ENCODE assay signal across 17 mouse cellular contexts in the genomic region with DNA sequence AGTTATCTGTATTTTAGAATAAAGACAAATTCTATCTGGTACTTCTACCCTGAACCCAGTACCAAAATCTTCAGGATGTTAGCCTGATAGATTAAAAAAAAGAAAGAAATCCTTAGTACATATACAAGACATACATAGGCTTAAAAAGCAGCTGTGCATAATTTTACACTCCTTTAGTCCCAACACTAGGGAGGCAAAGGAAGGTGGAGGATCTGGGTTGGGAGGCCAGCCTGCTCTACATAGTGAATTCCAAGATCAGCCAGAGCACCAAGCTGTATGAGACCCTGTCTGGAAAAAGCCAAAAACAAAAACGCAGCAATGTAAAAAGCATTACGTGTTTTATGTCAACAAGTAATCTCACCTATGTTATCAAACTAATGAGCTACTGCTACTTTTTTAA. TPM values are rescaled to one million over a fixed set of nuclear protein-coding genes. Genes with fewer than 3 reads are reported as not detected.
A peak's percentile ranks its signal among the peaks of the same experiment; 100 is the strongest.
DNase-seq lines count a peak whose midpoint lies in the region; ATAC-seq and TF ChIP-seq lines count a peak whose summit lies in the region.
"Had no signal": no experiment of that assay in that cellular context is flagged by ENCODE, and none has a peak within 500 bp of the region (broad histone marks: within the 10 kb centered on the region; RNA-seq: fewer than 3 reads in every experiment).

No protein-coding gene starts in this region.

- H3K4me2 ChIP-seq in heart, embryonic 14.5 days (ENCODE audit: low read length), result peak overlapping the region; percentile 86; the same call in 1 of the 2 replicates
- H3K4me2 ChIP-seq in limb, embryonic 11.5 days (ENCODE audit: low read depth, severe bottlenecking), result peak overlapping the region; percentile 10; the same call in 1 of the 2 replicates
- peak overlapping the region; percentile 20; the same call in 1 of the 2 replicates for H3K4me2 ChIP-seq in liver, embryonic 15.5 days

- ATAC-seq in heart, embryonic 14.5 days (ENCODE audit: insufficient number of reproducible peaks, insufficient read depth, low FRiP score, low read depth), result no peak
- no peak for ATAC-seq in limb, embryonic 11.5 days (ENCODE audit: insufficient number of reproducible peaks, low FRiP score, low TSS enrichment, low read depth)
- ATAC-seq in liver, embryonic 15.5 days (ENCODE audit: insufficient read depth), result no peak

- TF ChIP-seq CTCF in MEL (IDR thresholded peaks at IDR 0.05 in 2 of 3, conservative IDR thresholded peaks at IDR 0.05 in 1 of 3; ENCODE audit: control insufficient read depth in 1 of 3, insufficient read depth in 1 of 3, low read depth in 2 of 3, low read length in 3 of 3, poor library complexity in 1 of 3, severe bottlenecking in 1 of 3), result no peak

- WGBS in heart, embryonic 14.5 days, result 65% methylated on average over 2 of the region's 2 CpGs
- 87% methylated on average over 2 of the region's 2 CpGs for WGBS in limb, embryonic 11.5 days
- WGBS in limb, embryonic 10.5 days, result 89% methylated on average over 2 of the region's 2 CpGs
- 75% methylated on average over 2 of the region's 2 CpGs for WGBS in liver, embryonic 15.5 days (ENCODE audit: insufficient replicate concordance)

- TF ChIP-seq POLR2A in MEL (IDR thresholded peaks at IDR 0.05; ENCODE audit: control insufficient read depth in 1 of 2, insufficient read depth in 1 of 2, low read depth in 1 of 2, low read length in 2 of 2, poor library complexity in 1 of 2), result no peak

- peaks cover 46% of the 10 kb centered on the region for H3K36me3 ChIP-seq in heart, embryonic 14.5 days (ENCODE audit: control insufficient read depth, insufficient read depth, low read length)
- H3K36me3 ChIP-seq in limb, embryonic 11.5 days (ENCODE audit: control insufficient read depth, insufficient read depth, low read length), result peaks cover 5% of the 10 kb centered on the region; the same call in 1 of the 2 replicates
- H3K36me3 ChIP-seq in limb, embryonic 10.5 days, result peaks cover 66% of the 10 kb centered on the region
- H3K36me3 ChIP-seq in MEL (ENCODE audit: control insufficient read depth in 1 of 2, insufficient read depth in 2 of 2, low read length in 2 of 2), result peaks cover 24 to 53% of the 10 kb centered on the region in 2 experiments
- peaks cover 45% of the 10 kb centered on the region for H3K36me3 ChIP-seq in liver, embryonic 15.5 days (replicated peaks)

- H3K79me2 ChIP-seq in MEL (ENCODE audit: control insufficient read depth, insufficient read depth, low read length, poor library complexity), result peaks cover 56% of the 10 kb centered on the region

- no peak for DNase-seq in heart, postnatal 25 days (ENCODE audit: low spot score)
- no peak for DNase-seq in limb, embryonic 11.5 days (ENCODE audit: low spot score)
- DNase-seq in limb, embryonic 10.5 days (ENCODE audit: low spot score), result no peak
- DNase-seq in MEL (ENCODE audit: low read depth, low spot score), result no peak
- no peak for DNase-seq in layer of hippocampus, adult 8-10 months (ENCODE audit: low spot score in 2 of 2)
- DNase-seq: adrenal gland, adult 2 months; cerebellum, adult 9-11 months; gastrocnemius, postnatal 14 days; kidney, postnatal 36 days; lung, adult 18-20 months had no signal

- TF ChIP-seq EP300 in MEL (IDR thresholded peaks at IDR 0.05; ENCODE audit: low read depth in 1 of 2, low read length in 2 of 2), result no peak

- no peaks in the 10 kb centered on the region for H3K9me3 ChIP-seq in heart, embryonic 14.5 days (ENCODE audit: control insufficient read depth, low read length)
- H3K9me3 ChIP-seq in limb, embryonic 11.5 days (ENCODE audit: control insufficient read depth, low read length), result no peaks in the 10 kb centered on the region
- H3K9me3 ChIP-seq in limb, embryonic 10.5 days (replicated peaks), result no peaks in the 10 kb centered on the region
- H3K9me3 ChIP-seq in MEL (replicated peaks; ENCODE audit: insufficient read depth, low read length), result no peaks in the 10 kb centered on the region
- no peaks in the 10 kb centered on the region for H3K9me3 ChIP-seq in liver, embryonic 15.5 days (replicated peaks)

- no peak for TF ChIP-seq RAD21 in MEL (IDR thresholded peaks at IDR 0.05; ENCODE audit: low read depth, low read length)

- peaks cover 2 to 33% of the 10 kb centered on the region in 2 experiments; a peak in 2 of 4 replicates for H3K4me1 ChIP-seq in heart, embryonic 14.5 days (ENCODE audit: control insufficient read depth in 2 of 2, insufficient read depth in 2 of 2, low read length in 2 of 2)
- 0 out of 2 replicates have a peak, but pooled peaks cover 3% of the 10 kb centered on the region for H3K4me1 ChIP-seq in limb, embryonic 11.5 days (ENCODE audit: control insufficient read depth, insufficient read depth, low read length)
- H3K4me1 ChIP-seq in limb, embryonic 10.5 days, result peaks cover 20% of the 10 kb centered on the region
- H3K4me1 ChIP-seq in MEL (ENCODE audit: control insufficient read depth in 1 of 2, insufficient read depth in 2 of 2, low read length in 2 of 2), result peaks cover 3 to 13% of the 10 kb centered on the region in 2 experiments; a peak in 3 of 4 replicates
- H3K4me1 ChIP-seq in liver, embryonic 15.5 days (replicated peaks), result peaks cover 38% of the 10 kb centered on the region

- no peak overlapping the region for H3K27ac ChIP-seq in heart, embryonic 14.5 days (replicated peaks in 1 of 2; ENCODE audit: control insufficient read depth in 1 of 2, insufficient read depth in 1 of 2, low read depth in 2 of 2, low read length in 2 of 2)
- H3K27ac ChIP-seq in limb, embryonic 11.5 days (replicated peaks; ENCODE audit: low read depth, low read length), result no peak overlapping the region
- H3K27ac ChIP-seq in limb, embryonic 10.5 days, result no peak overlapping the region
- H3K27ac ChIP-seq in MEL (ENCODE audit: control insufficient read depth, low read depth, low read length), result no peak overlapping the region
- H3K27ac ChIP-seq in liver, embryonic 15.5 days (replicated peaks), result no peak overlapping the region

- no peaks in the 10 kb centered on the region for H3K27me3 ChIP-seq in heart, embryonic 14.5 days (ENCODE audit: control insufficient read depth, insufficient read depth, low read length)
- no peaks in the 10 kb centered on the region for H3K27me3 ChIP-seq in limb, embryonic 11.5 days (ENCODE audit: control insufficient read depth, insufficient read depth, low read length)
- H3K27me3 ChIP-seq in limb, embryonic 10.5 days (ENCODE audit: low read depth, poor library complexity, severe bottlenecking), result no peaks in the 10 kb centered on the region
- no peaks in the 10 kb centered on the region for H3K27me3 ChIP-seq in MEL (ENCODE audit: control insufficient read depth in 1 of 2, insufficient read depth in 2 of 2, low read length in 2 of 2)
- no peaks in the 10 kb centered on the region for H3K27me3 ChIP-seq in liver, embryonic 15.5 days

- no peak overlapping the region for H3K9ac ChIP-seq in heart, embryonic 14.5 days (ENCODE audit: low read length)
- H3K9ac ChIP-seq in limb, embryonic 11.5 days (ENCODE audit: low read length), result no peak overlapping the region
- peak overlapping the region; percentile 23; the same call in 1 of the 2 replicates for H3K9ac ChIP-seq in MEL (ENCODE audit: control insufficient read depth, low read depth, low read length, poor library complexity, severe bottlenecking)
- no peak overlapping the region for H3K9ac ChIP-seq in liver, embryonic 15.5 days

- H3K4me3 ChIP-seq in heart, embryonic 14.5 days (ENCODE audit: control insufficient read depth in 1 of 2, insufficient read depth in 1 of 2, low read depth in 1 of 2, low read length in 2 of 2), result no peak overlapping the region
- H3K4me3 ChIP-seq in limb, embryonic 11.5 days (ENCODE audit: low read depth, low read length), result no peak overlapping the region
- no peak overlapping the region for H3K4me3 ChIP-seq in limb, embryonic 10.5 days
- no peak overlapping the region for H3K4me3 ChIP-seq in MEL (ENCODE audit: control insufficient read depth in 1 of 2, insufficient read depth in 1 of 2, low read depth in 2 of 2, low read length in 2 of 2)
- no peak overlapping the region for H3K4me3 ChIP-seq in liver, embryonic 15.5 days (replicated peaks)
- H3K4me3 ChIP-seq: myocyte had no signal

- intact Hi-C loops in heart, postnatal 25 days (cut with DNase I), result no loop called here

TF ChIP-seq in MEL, 35 proteins besides CTCF, POLR2A, EP300 and RAD21 (continues in another document):
- TF ChIP-seq ZNF384 (IDR thresholded peaks at IDR 0.05; ENCODE audit: low read depth, low read length), result no peak

RNA-seq across cellular contexts. Expression of gene Hnrnpc, which starts 4.3 kb away (rescaled TPM):
- 331 and 352 TPM in 2 replicates for polyA plus RNA-seq in heart, embryonic 14.5 days (2014; fragmentation: Nextera tagmentation; extraction: Ambion mirVana)
- total RNA-seq in heart, postnatal 25 days (2021), result 100 to 1,000 TPM; 132 to 147 TPM
- 989 and 1,009 TPM in 2 replicates for polyA plus RNA-seq in limb, embryonic 11.5 days (2014; fragmentation: Nextera tagmentation; extraction: Ambion mirVana)
- polyA plus RNA-seq in limb, embryonic 10.5 days (2016; fragmentation: Nextera tagmentation; extraction: Ambion mirVana), result 898 and 916 TPM in 2 replicates
- 272 and 346 TPM in 2 replicates for total RNA-seq in MEL (2012; rRNA removed)
- polyA plus RNA-seq in MEL (2012; ENCODE audit: insufficient read depth in 1 of 2, insufficient read length in 2 of 2, low read depth in 1 of 2, low replicate concordance in 2 of 2, missing spikeins in 1 of 2), result 1,000 to 10,000 TPM in 1 of 2 experiments, 100 to 1,000 TPM in 1; 626 to 3,096 TPM
- 215 and 238 TPM in 2 replicates for polyA plus RNA-seq in liver, embryonic 15.5 days (2015; fragmentation: Nextera tagmentation; extraction: Ambion mirVana)
- 100 to 1,000 TPM; 197 to 271 (median 244) TPM for total RNA-seq in layer of hippocampus, adult 8-10 months (2022)

RNA-seq across cellular contexts. Expression of gene Rpgrip1, which starts 10.9 kb away (rescaled TPM):
- polyA plus RNA-seq in heart, embryonic 14.5 days (2014; fragmentation: Nextera tagmentation; extraction: Ambion mirVana), result 32.0 and 32.6 TPM in 2 replicates
- not detected for total RNA-seq in heart, postnatal 25 days (2021)
- polyA plus RNA-seq in limb, embryonic 11.5 days (2014; fragmentation: Nextera tagmentation; extraction: Ambion mirVana), result 119 and 124 TPM in 2 replicates
- polyA plus RNA-seq in limb, embryonic 10.5 days (2016; fragmentation: Nextera tagmentation; extraction: Ambion mirVana), result 116 and 121 TPM in 2 replicates
- total RNA-seq in MEL (2012; rRNA removed), result 3.7 and 4.8 TPM in 2 replicates
- 10 to 100 TPM in 1 of 2 experiments, not detected in 1; 36.0 TPM for polyA plus RNA-seq in MEL (2012; ENCODE audit: insufficient read depth in 1 of 2, insufficient read length in 2 of 2, low read depth in 1 of 2, low replicate concordance in 2 of 2, missing spikeins in 1 of 2)
- polyA plus RNA-seq in liver, embryonic 15.5 days (2015; fragmentation: Nextera tagmentation; extraction: Ambion mirVana), result 37.6 and 39.5 TPM in 2 replicates
- total RNA-seq in layer of hippocampus, adult 8-10 months (2022), result 1 to 10 TPM; 1.3 to 3.4 (median 1.7) TPM

RNA-seq across cellular contexts. Expression of gene Olfr221, which starts 57.3 kb away (rescaled TPM):
- polyA plus RNA-seq in heart, embryonic 14.5 days (2014; fragmentation: Nextera tagmentation; extraction: Ambion mirVana), result 0.19 TPM in 1 of 2 replicates, not detected in the other
- not detected for total RNA-seq in heart, postnatal 25 days (2021)
- polyA plus RNA-seq in limb, embryonic 11.5 days (2014; fragmentation: Nextera tagmentation; extraction: Ambion mirVana), result not detected in 2 replicates
- not detected in 2 replicates for polyA plus RNA-seq in limb, embryonic 10.5 days (2016; fragmentation: Nextera tagmentation; extraction: Ambion mirVana)
- not detected in 2 replicates for total RNA-seq in MEL (2012; rRNA removed)
- polyA plus RNA-seq in MEL (2012; ENCODE audit: insufficient read depth in 1 of 2, insufficient read length in 2 of 2, low read depth in 1 of 2, low replicate concordance in 2 of 2, missing spikeins in 1 of 2), result not detected
- not detected in 2 replicates for polyA plus RNA-seq in liver, embryonic 15.5 days (2015; fragmentation: Nextera tagmentation; extraction: Ambion mirVana)
- total RNA-seq in layer of hippocampus, adult 8-10 months (2022), result not detected
- total RNA-seq: adrenal gland, adult 2 months; gastrocnemius, postnatal 14 days; hematopoietic stem cell, adult 5-6 weeks; left cerebral cortex, adult 8-10 months; megakaryocyte progenitor cell, adult 5-6 weeks had no signal
- polyA plus RNA-seq: adrenal gland, adult 2 months; myocyte; spleen, adult 2 months had no signal

Comparison
In these comparisons a context has a peak if more than half of its experiments do, and no peak if none do; other contexts are left out.
1. H3K4me2 ChIP-seq: peak in every context shown above with its lines; median percentile 86 in heart, embryonic 14.5 days; 20 in liver, embryonic 15.5 days; 10 in limb, embryonic 11.5 days.